Mouse (Mus musculus) heart, embryonic 16.5 days (tissue): ENCODE data around the gene Plxna4. TPM values are rescaled to one million over a fixed set of nuclear protein-coding genes. Genes with fewer than 3 reads are reported as not detected.

ENCODE experiments used
- ATAC-seq: fragments of 200-750 bp; cut with Nextera tagmentation; replicated peaks from 2 replicates; pipeline ENCODE4 v1.8.0; 2017; ENCODE audit warnings: moderate number of reproducible peaks; ENCODE audit not compliant: insufficient read depth, low FRiP score; ENCODE audit errors: extremely low read depth
- H3K27ac ChIP-seq: fragments of 300-500 bp; sonication (generic); 2 replicates; pipeline ENCODE4 v1.5.1; 2014; ENCODE audit warnings: mild to moderate bottlenecking, low read length, control low read depth, moderate library complexity
- H3K27me3 ChIP-seq: fragments of 300-500 bp; sonication (generic); 2 replicates; pipeline ENCODE4 v1.6.1; 2014; ENCODE audit warnings: low read length, mixed read lengths; ENCODE audit not compliant: control insufficient read depth, insufficient read depth
- H3K36me3 ChIP-seq: fragments of 300-500 bp; sonication (generic); 2 replicates; pipeline ENCODE4 v1.6.1; 2014; ENCODE audit not compliant: control insufficient read depth, insufficient read depth
- H3K4me1 ChIP-seq: fragments of 300-500 bp; sonication (generic); 2 replicates; pipeline ENCODE4 v1.6.1; 2014; ENCODE audit warnings: low read length, mixed read lengths; ENCODE audit not compliant: control insufficient read depth, insufficient read depth
- H3K4me2 ChIP-seq: fragments of 300-500 bp; sonication (generic); 2 replicates; pipeline ENCODE4 v1.6.1; 2014; ENCODE audit warnings: low read depth, mild to moderate bottlenecking, control low read depth, low read length
- H3K4me3 ChIP-seq: fragments of 300-500 bp; sonication (generic); 2 replicates; pipeline ENCODE4 v1.5.1; 2014; ENCODE audit warnings: mild to moderate bottlenecking, control low read depth, low read length
- H3K9ac ChIP-seq: fragments of 300-500 bp; sonication (generic); 2 replicates; pipeline ENCODE4 v1.6.1; 2014; ENCODE audit warnings: low read length, control low read depth
- H3K9me3 ChIP-seq: fragments of 300-500 bp; sonication (generic); replicated peaks from 2 replicates; pipeline ENCODE4 v1.6.1; 2016; ENCODE audit warnings: low read length; ENCODE audit not compliant: control insufficient read depth
- WGBS: fragments of 180-500 bp; shearing (Covaris S2); extraction: QIAGEN DNeasy Blood & Tissue Kit; methylation state at CpG from one replicate; pipeline ENCODE4 v1.1.7; 2014; 5-methylcytosine and 5-hydroxymethylcytosine counted together
- polyA plus RNA-seq: library from polyadenylated mRNA; unstranded; fragments of >200 nt; fragmentation: Nextera tagmentation; extraction: Ambion mirVana; gene quantifications from 2 replicates; pipeline ENCODE4 v1.2.1, GENCODE M21; 2015

Plxna4 gene
- polyA plus RNA-seq, 1 experiment from 2014 or later, result 3.7 TPM

DNA sequence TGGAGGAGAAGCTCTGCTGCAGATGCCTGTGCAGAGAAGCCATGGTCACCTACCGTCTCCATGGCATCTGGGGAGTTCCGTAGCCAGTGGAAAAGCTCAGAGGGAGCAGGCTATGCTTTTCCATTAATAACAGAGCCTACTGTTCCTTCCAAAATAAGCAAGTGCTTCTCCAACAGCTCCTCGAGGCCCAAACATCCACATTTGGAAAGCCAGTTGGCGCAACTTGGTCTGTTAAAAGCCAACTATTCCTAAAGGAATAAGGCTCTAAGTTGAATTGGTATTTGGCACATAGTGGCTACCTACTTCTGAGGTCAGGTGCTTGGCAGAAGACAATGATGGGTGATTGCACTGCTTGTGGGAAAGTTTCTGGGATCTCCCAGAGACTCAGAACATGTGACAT is 437.2 kb downstream of the Plxna4 start:
- H3K36me3 ChIP-seq, result no peaks in the 10 kb centered on the region; the same call in 1 of the 2 replicates
- H3K9ac ChIP-seq, result no peak overlapping the region
- no peak for ATAC-seq
- WGBS, result 80% methylated on average over 4 of the region's 4 CpGs
- H3K27me3 ChIP-seq, result no peaks in the 10 kb centered on the region
- no peak overlapping the region for H3K27ac ChIP-seq
- H3K4me2 ChIP-seq, result no peak overlapping the region
- no peaks in the 10 kb centered on the region for H3K9me3 ChIP-seq
- no peaks in the 10 kb centered on the region for H3K4me1 ChIP-seq
- H3K4me3 ChIP-seq, result no peak overlapping the region

DNA sequence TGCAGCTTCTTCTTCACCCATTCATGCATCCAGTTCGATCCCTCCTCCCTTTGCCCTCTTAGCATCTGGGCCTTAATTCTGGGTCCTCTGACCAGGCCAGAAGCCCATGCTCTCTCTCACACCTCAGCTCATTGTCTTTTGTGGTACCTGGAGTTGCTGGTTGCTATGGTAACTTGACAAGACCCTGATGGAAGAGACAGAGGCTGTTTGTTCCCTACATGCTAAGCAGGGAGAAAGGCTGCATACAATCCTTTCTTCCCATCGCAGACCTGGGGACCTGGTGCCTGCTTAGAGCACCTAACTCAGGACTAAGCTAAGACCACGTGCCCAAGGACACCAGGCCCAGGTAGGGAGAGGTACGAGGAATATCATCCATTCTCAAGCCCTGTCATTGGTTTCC is 443.2 kb downstream of the Plxna4 start:
- no peaks in the 10 kb centered on the region for H3K27me3 ChIP-seq
- H3K9me3 ChIP-seq, result no peaks in the 10 kb centered on the region
- no peaks in the 10 kb centered on the region for H3K36me3 ChIP-seq
- no peaks in the 10 kb centered on the region for H3K4me1 ChIP-seq
- no peak overlapping the region for H3K4me2 ChIP-seq
- no peak overlapping the region for H3K4me3 ChIP-seq
- H3K27ac ChIP-seq, result no peak overlapping the region
- ATAC-seq, result no peak
- 74% methylated on average over 4 of the region's 4 CpGs for WGBS
- no peak overlapping the region for H3K9ac ChIP-seq

DNA sequence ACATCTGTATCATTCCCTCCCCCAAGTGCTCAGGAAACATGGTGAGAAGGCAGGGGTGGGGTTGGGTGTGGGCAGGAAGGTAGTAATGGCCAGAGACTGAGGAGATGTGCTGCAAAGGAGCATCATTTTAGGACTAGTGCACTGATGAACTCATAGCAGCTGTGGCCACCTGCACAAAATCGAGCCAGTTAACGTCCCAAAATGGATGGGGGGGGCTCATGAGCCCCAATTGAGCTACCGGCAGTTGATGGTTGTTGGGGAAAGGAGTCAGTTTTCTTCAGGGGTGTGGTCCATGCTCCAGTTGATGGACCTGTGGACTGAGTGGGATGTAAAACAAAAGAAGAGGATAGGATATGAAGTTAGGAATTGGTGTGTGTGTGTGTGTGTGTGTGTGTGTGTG is 448.5 kb downstream of the Plxna4 start:
- no peak for ATAC-seq
- Histone ChIP-seq H3K4me3 (no peak overlapping the region), H3K9me3 (no peaks in the 10 kb centered on the region), H3K27ac (no peak overlapping the region), H3K36me3 (no peaks in the 10 kb centered on the region), H3K9ac (no peak overlapping the region), H3K4me2 (no peak overlapping the region), H3K27me3 (no peaks in the 10 kb centered on the region), H3K4me1 (no peaks in the 10 kb centered on the region)
- 73% methylated on average over 3 of the region's 3 CpGs for WGBS

DNA sequence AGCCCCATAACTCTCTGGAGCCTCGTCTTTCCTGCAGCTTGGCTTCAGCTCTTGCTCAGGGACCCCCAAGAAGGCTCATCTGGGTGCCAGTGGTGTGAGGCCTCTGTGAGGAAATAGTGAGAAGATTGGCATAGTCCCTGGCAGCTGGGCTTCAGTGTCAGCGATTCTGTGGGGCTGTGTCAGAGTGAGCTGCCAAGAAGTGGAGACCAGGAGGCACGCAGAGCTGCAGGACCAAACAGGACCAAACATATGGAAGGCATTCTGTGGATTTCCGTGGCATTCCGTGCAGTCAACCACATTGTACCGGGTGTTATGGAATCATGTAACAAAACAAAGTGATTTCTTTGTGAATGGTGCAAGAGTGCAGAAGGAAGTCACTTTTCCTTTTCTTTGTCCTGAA is 461.1 kb downstream of the Plxna4 start:
- no peak for ATAC-seq
- no peaks in the 10 kb centered on the region for H3K4me1 ChIP-seq
- no peak overlapping the region for H3K27ac ChIP-seq
- no peaks in the 10 kb centered on the region for H3K36me3 ChIP-seq
- WGBS, result 72% methylated on average over 6 of the region's 6 CpGs
- no peaks in the 10 kb centered on the region for H3K9me3 ChIP-seq
- H3K9ac ChIP-seq, result no peak overlapping the region
- no peaks in the 10 kb centered on the region for H3K27me3 ChIP-seq
- H3K4me2 ChIP-seq, result no peak overlapping the region
- no peak overlapping the region for H3K4me3 ChIP-seq

DNA sequence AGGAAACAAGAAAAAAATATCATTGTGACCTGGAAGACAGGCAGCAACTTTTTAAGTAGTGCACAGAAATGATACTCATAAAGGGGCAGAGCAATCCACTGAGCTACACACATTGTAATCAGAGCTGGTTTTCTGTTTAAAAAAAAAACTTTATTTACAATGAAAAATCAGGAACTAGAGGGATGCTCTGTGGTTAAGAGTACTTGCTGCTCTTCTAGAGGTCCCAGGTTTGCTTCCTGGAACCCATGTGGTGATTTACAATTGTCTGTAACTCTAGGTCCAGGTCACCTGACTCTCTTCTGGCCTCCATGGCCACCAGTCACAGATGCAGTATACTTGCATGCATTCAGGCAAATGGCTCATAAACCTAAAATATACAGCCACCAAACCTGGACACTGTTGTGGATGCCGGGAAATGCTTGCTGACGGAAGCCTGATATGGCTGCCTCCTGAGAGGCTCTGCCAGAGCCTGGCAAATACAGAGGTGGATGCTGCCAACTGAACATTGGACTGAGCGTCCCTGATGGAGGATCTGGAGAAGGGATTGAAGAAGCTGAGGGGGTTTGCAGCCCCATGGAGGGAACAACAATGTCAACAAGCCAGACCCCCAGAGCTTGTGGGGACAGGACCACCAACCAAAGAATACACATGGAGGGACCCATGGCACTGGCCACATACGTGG is 465.3 kb downstream of the Plxna4 start:
- Histone ChIP-seq H3K4me1 (no peaks in the 10 kb centered on the region), H3K4me2 (no peak overlapping the region), H3K27me3 (no peaks in the 10 kb centered on the region), H3K9me3 (no peaks in the 10 kb centered on the region), H3K4me3 (no peak overlapping the region), H3K9ac (no peak overlapping the region), H3K27ac (no peak overlapping the region), H3K36me3 (no peaks in the 10 kb centered on the region)
- ATAC-seq, result no peak
- 84% methylated on average over 4 of the region's 4 CpGs for WGBS

DNA sequence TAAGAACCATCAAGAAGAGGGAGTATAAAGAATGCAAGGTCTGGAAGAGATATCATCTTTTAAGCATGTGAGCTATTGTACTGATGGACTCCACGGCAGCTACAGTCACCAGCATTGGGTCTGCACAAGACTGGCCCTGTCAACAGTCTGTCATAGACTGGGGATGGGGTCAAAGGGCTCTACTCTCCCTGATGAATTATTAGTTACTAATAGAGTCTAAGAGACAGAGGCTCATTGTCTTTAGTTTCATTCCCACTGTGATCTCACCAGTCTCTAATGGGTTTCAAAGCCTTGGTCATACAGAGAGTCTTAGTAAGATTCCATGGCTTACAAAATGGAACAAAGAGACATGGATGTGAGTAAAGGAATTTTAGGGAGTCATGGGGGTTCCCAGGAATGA is 467.1 kb downstream of the Plxna4 start:
- ATAC-seq, result no peak
- no peak overlapping the region for H3K9ac ChIP-seq
- H3K9me3 ChIP-seq, result no peaks in the 10 kb centered on the region
- H3K27ac ChIP-seq, result no peak overlapping the region
- WGBS, result 37% methylated on average over 1 of the region's 1 CpGs
- no peak overlapping the region for H3K4me3 ChIP-seq
- no peak overlapping the region for H3K4me2 ChIP-seq
- H3K27me3 ChIP-seq, result no peaks in the 10 kb centered on the region
- H3K36me3 ChIP-seq, result no peaks in the 10 kb centered on the region
- no peaks in the 10 kb centered on the region for H3K4me1 ChIP-seq

DNA sequence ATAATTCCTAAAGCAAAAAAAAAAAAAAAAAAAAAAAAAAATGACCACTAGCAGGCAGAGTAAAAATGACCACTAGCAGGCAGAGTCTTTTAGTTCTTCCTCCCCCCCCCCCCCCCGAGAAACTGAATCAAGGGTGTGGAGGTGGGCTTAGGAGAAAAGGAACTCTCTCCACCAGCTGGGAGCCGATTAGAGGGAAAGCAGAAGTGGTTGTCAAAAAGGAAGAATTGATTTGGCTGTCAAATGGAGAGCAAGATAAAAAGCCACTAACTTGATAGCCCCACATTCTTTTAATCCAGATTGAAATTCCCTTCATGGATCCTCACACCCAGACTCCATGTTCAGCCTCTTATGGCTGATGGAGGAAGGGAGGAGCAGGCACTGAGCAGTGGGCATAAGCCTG is 478.8 kb downstream of the Plxna4 start:
- Histone ChIP-seq H3K4me1 (no peaks in the 10 kb centered on the region), H3K27ac (no peak overlapping the region), H3K9me3 (no peaks in the 10 kb centered on the region), H3K36me3 (no peaks in the 10 kb centered on the region), H3K27me3 (no peaks in the 10 kb centered on the region), H3K4me3 (no peak overlapping the region), H3K9ac (no peak overlapping the region), H3K4me2 (no peak overlapping the region)
- 30% methylated on average over 2 of the region's 2 CpGs for WGBS
- ATAC-seq, result no peak

DNA sequence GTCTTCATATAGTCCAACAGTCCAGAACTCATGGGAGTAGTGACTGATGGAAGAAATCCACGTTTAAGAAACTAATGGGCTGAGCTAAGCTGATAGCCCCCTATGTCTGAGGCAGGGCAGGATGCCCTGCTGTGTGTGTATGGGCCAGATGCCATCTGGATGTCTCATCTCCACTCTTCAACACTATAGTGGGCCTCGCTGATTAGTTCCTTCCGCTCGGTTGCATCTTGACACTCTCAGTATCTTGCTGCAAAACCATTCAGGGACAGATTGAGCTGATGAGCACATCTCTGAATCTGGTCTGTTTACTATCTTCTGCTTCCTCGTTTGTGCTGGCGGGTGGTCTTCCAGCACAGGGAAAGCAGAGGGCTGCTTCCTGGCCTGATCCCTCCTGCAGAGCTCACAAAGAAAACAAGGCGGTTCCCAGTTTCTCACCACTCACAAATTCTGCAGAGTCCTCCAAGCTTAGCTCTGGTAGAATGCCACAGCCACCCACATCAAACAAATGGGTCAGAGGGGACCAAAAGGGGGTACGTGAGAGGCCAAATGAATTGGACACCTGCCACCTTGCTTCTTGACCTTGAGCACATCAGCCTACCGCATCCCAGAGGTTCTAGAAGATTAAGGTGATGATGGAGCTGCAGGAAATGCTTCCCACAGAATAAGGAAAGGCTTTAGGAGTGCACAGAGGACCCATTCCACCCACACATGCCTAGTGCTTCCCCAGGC is 482.3 kb downstream of the Plxna4 start:
- 30% methylated on average over 9 of the region's 9 CpGs for WGBS
- Histone ChIP-seq H3K9ac (no peak overlapping the region), H3K4me2 (no peak overlapping the region), H3K9me3 (no peaks in the 10 kb centered on the region), H3K4me1 (no peaks in the 10 kb centered on the region), H3K36me3 (no peaks in the 10 kb centered on the region), H3K27me3 (no peaks in the 10 kb centered on the region), H3K4me3 (no peak overlapping the region), H3K27ac (no peak overlapping the region)
- no peak for ATAC-seq
